Mouse (Mus musculus): ENCODE data around the gene Trp53bp2.

The Trp53bp2 gene

GRCm38 (mm10) chr1:182408684-182409327 is at the start of gene Trp53bp2:
Gene Trp53bp2 (plus strand): TSS chr1:182409172.
- DNase-seq (ENCODE audit: extremely low read depth, insufficient read length, low spot score) = peak; percentile 99

DNA sequence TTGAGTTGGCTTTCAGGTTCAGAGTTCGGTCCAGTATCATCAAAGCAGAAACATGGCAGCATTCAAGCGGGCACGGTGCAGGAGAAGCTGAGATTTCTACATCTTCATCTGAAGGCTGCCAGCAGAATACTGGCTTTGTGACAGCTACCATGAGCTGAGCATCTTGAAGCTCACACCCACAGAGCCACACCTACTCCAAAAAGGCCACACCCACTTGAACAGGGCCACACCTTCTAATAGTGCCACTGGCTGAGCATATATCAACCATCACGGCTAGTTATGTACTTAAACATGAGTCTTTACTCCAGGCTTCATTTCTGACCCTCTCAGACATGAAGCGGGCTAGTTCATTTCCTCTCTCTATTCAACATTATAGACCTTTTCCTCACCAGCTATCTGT is 46.3 kb upstream of the Trp53bp2 start:
- no peak for DNase-seq (ENCODE audit: extremely low read depth, insufficient read length, low spot score)

GRCm38 (mm10) chr1:182363683-182364404 is 45.1 kb upstream of the Trp53bp2 start:
- DNase-seq (ENCODE audit: extremely low read depth, insufficient read length, low spot score) = no peak

DNA sequence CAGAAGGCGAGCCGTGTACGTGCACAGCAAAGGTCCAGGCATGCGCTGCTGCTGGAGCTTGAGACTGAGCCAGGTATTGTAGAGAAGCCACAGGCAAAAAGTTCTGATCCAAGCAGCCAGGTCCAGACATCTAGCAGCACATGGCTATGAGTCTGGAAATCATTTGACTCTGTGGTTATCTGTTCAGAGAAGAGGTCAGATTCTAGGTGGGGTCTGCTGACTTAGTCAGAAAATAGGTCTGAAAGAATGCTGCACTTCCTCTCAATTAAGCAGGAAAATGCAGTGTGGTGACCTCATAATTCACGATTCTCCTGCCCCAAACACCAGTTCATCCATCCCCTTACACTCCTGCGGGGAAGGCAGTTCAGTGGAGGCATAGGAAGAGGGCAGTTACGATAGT is 40.7 kb upstream of the Trp53bp2 start:
- DNase-seq (ENCODE audit: extremely low read depth, insufficient read length, low spot score) = no peak

GRCm38 (mm10) chr1:182368782-182369181 is 40.2 kb upstream of the Trp53bp2 start:
- DNase-seq (ENCODE audit: extremely low read depth, insufficient read length, low spot score) = peak; percentile 55

- DNase-seq (ENCODE audit: extremely low read depth, insufficient read length, low spot score) = peak; percentile 31
Measured at GRCm38 (mm10) chr1:182369435-182369834, 39.5 kb upstream of the Trp53bp2 start.

DNA sequence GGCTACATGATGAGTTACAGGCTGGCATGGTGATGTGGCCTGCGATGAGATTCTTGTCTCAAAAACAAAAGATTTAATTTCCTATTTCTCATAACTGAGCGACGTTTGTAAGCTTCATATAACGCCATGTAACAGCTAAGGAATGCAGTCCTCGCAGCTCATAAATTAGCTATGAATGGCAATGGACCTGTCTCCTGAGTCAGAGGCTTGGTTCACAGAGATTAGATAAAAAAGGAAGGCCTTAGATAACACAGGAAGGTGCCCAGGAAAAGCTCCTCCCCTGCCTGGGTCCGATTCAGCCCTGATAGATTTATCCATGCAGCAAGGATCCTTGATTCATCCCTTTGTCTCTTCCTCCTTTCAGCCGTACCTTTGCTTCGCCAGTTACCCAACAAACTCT is 37.1 kb upstream of the Trp53bp2 start:
- DNase-seq (ENCODE audit: extremely low read depth, insufficient read length, low spot score) = no peak

DNA sequence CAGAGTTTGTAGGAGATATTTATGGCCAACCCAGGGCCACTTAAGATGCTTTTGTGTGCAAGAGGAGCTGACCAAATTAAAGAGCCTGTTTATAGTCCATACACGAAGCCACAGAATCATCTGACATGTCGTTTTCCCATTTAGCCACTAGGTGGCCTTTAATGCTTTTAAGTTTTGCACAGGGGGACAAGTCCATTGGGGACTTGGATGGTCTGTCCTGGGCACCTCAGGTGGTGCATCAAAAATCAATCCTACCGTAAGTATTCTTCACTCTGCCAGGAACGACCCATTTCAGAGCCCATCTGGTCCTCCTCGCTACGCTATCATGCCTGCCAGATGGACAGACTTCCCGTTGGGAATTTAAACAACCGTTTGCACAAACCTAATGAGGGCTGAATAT is 32.8 kb upstream of the Trp53bp2 start:
- DNase-seq (ENCODE audit: extremely low read depth, insufficient read length, low spot score) = no peak

GRCm38 (mm10) chr1:182376826-182377225 is 32.1 kb upstream of the Trp53bp2 start:
- DNase-seq (ENCODE audit: extremely low read depth, insufficient read length, low spot score) = no peak

GRCm38 (mm10) chr1:182377519-182377918 is 31.5 kb upstream of the Trp53bp2 start:
- DNase-seq (ENCODE audit: extremely low read depth, insufficient read length, low spot score) = no peak

- DNase-seq (ENCODE audit: extremely low read depth, insufficient read length, low spot score) = no peak
Measured at GRCm38 (mm10) chr1:182378205-182378835, 30.7 kb upstream of the Trp53bp2 start.

- no peak for DNase-seq (ENCODE audit: extremely low read depth, insufficient read length, low spot score)
Measured at GRCm38 (mm10) chr1:182378876-182379275, 30.1 kb upstream of the Trp53bp2 start.

GRCm38 (mm10) chr1:182380683-182381082 is 28.3 kb upstream of the Trp53bp2 start:
- DNase-seq (ENCODE audit: extremely low read depth, insufficient read length, low spot score) = no peak

- no peak for DNase-seq (ENCODE audit: extremely low read depth, insufficient read length, low spot score)
Measured at GRCm38 (mm10) chr1:182381327-182381726, 27.6 kb upstream of the Trp53bp2 start.

DNA sequence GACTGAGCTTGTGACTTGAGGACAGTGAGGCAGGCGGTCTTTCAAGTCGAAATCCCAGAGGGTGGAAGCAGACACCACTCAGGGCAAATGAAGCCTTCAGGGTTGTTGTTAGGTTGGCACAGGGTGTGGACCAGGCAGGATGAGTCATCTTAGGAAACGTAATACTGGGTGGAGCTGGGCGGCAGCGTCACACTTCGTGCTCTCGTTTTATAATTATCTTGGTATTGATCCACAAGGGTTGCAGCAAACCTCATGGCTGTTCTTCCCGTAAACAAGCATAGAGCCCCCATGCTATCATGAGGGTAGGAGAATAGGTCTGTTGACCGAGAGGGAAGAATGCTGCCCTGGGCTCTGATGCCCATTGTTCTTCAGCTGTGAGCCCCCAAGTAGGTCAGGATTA is 25.9 kb upstream of the Trp53bp2 start:
- peak; percentile 38 for DNase-seq (ENCODE audit: extremely low read depth, insufficient read length, low spot score)

GRCm38 (mm10) chr1:182386449-182386848 is 22.5 kb upstream of the Trp53bp2 start:
- no peak for DNase-seq (ENCODE audit: extremely low read depth, insufficient read length, low spot score)

- no peak for DNase-seq (ENCODE audit: extremely low read depth, insufficient read length, low spot score)
Measured at GRCm38 (mm10) chr1:182388729-182389128, 20.2 kb upstream of the Trp53bp2 start.

- DNase-seq (ENCODE audit: extremely low read depth, insufficient read length, low spot score) = no peak
Measured at GRCm38 (mm10) chr1:182398171-182398570, 10.8 kb upstream of the Trp53bp2 start.

DNA sequence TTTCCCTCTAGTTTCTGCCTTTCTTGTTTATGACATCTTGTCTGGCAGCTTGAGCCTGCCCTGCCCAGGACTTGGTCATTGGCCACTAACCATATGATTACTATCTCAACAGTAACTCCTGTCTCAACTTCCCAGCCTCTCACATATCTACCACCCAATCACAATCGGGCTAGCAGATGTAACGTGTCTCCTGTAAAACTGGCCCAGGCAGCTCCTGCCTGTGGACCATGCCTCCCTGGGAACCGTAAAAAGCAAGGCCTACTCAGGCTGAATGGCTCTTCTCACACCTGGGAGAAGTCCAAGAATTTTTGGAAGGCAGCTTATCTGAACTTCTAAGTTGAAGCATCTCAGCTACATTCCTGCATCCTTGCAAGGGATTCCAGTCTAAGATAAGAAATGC is 10.2 kb upstream of the Trp53bp2 start:
- DNase-seq (ENCODE audit: extremely low read depth, insufficient read length, low spot score) = no peak

DNA sequence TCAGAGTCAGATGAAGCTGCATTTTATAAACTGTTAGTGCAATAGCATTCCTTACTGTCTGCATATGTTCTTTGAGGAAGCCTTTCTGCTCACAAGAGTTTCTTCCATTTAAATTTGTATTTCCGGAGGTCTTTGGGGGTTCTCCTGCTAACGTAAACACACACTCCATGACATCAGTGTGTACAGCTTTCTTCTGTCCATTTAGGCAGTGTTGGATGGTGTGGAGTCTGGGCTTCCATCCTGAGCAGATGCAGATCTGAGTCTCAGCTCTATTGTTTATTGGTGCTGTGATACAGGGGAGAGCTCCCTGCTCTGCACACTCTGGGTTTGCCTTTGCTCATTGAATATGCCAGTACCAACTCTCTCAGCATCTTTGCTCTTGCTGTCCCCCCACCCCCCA is 9.8 kb upstream of the Trp53bp2 start:
- DNase-seq (ENCODE audit: extremely low read depth, insufficient read length, low spot score) = no peak

DNA sequence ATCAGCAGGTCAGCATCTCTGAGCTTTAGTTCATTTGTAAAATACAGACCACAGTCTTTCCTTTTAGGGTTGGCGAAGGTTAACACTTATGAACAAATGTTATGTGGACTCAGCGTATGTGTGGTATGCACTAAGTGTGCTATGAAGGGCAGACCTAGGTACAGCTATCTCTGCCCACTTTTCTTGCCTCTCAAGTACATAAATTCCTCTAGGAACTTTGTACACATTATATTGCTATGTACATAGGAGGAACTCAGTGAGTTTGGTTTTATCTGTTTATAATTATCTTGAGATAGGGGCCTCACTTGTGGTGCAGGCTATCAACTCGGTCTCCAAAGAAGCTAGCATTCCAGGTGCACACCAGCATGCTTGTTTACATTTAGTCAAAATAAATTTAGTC is 9.1 kb upstream of the Trp53bp2 start:
- DNase-seq (ENCODE audit: extremely low read depth, insufficient read length, low spot score) = no peak

DNA sequence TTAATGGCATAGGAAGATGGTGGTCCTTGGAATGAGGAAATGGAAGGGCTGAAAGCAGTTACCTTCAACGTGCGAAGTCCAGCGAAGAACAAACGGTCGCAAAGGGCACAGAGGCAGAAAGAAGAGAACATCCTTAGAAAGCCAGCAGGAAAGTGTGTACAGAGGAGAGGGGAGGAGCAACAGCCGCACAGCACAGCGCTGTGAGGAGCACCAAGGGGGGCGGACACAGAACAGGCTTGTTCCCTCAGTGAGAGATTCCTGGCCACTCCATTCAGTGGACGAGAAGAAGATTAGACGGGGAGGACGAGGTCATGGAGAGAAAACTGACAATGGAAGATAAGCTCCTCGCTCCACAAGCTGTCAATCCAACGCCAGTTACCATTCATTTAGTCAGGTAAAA is 5.9 kb upstream of the Trp53bp2 start:
- no peak for DNase-seq (ENCODE audit: extremely low read depth, insufficient read length, low spot score)
